ENCODE assay signal across 7 mouse cellular contexts in genomic region chr3:37758611-37759322, GRCm38 (mm10). TPM values are rescaled to one million over a fixed set of nuclear protein-coding genes. Genes with fewer than 3 reads are reported as not detected.
A peak's percentile ranks its signal among the peaks of the same experiment; 100 is the strongest.
DNase-seq lines count a peak whose midpoint lies in the region; ATAC-seq and TF ChIP-seq lines count a peak whose summit lies in the region.

No protein-coding gene starts in this region.

- peak; percentile 60 for DNase-seq in heart, postnatal 25 days (ENCODE audit: low spot score)
- DNase-seq in liver, embryonic 13.5 days, result no peak
- DNase-seq in right cerebral cortex, adult 18-20 months, result no peak
- DNase-seq in MN1 (ENCODE audit: low spot score), result no peak

- no peak for TF ChIP-seq POLR2A in cortical plate, adult 2 months (IDR thresholded peaks at IDR 0.05; ENCODE audit: extremely low read depth, insufficient read depth, low read length)
- TF ChIP-seq POLR2A in small intestine, adult 2 months (IDR thresholded peaks at IDR 0.05; ENCODE audit: low read depth, low read length), result no peak

- no peaks in the 10 kb centered on the region for H3K36me3 ChIP-seq in E14TG2a.4 (ENCODE audit: insufficient read depth, low read length)
- H3K36me3 ChIP-seq in liver, embryonic 13.5 days, result no peaks in the 10 kb centered on the region
- H3K36me3 ChIP-seq in small intestine, adult 2 months (ENCODE audit: control insufficient read depth, insufficient read depth, low read length), result no peaks in the 10 kb centered on the region

- peaks cover 25% of the 10 kb centered on the region for H3K9me3 ChIP-seq in E14TG2a.4 (ENCODE audit: low read length)
- H3K9me3 ChIP-seq in liver, embryonic 13.5 days (replicated peaks), result no peaks in the 10 kb centered on the region

- 18% methylated on average over 9 of the region's 9 CpGs for WGBS in liver, embryonic 13.5 days (ENCODE audit: insufficient replicate concordance)
- 16% methylated on average over 9 of the region's 9 CpGs for WGBS in small intestine, adult 2 months

- peaks cover 18% of the 10 kb centered on the region for H3K27me3 ChIP-seq in E14TG2a.4 (ENCODE audit: insufficient read depth, low read length)
- H3K27me3 ChIP-seq in liver, embryonic 13.5 days, result no peaks in the 10 kb centered on the region
- no peaks in the 10 kb centered on the region for H3K27me3 ChIP-seq in small intestine, adult 2 months (ENCODE audit: control insufficient read depth, insufficient read depth, low read length)

- intact Hi-C loops in heart, postnatal 25 days (cut with DNase I), result loop anchor here (1.0 to 5.0 kb wide), 3 partner anchors 11 to 171 kb away; no protein-coding TSS in a partner anchor

- no peak for TF ChIP-seq CTCF in E14TG2a.4 (conservative IDR thresholded peaks at IDR 0.05; ENCODE audit: low read length)
- no peak for TF ChIP-seq CTCF in cortical plate, adult 2 months (IDR thresholded peaks at IDR 0.05; ENCODE audit: extremely low read depth, insufficient read depth, low read length)
- no peak for TF ChIP-seq CTCF in small intestine, adult 2 months (IDR thresholded peaks at IDR 0.05; ENCODE audit: extremely low read depth, insufficient read length, insufficient replicate concordance, low read depth, low read length)

- no peak overlapping the region for H3K9ac ChIP-seq in liver, embryonic 13.5 days

- peaks cover 53% of the 10 kb centered on the region for H3K4me1 ChIP-seq in E14TG2a.4 (replicated peaks; ENCODE audit: low read depth, low read length)
- no peaks in the 10 kb centered on the region for H3K4me1 ChIP-seq in cortical plate, adult 2 months (ENCODE audit: control insufficient read depth, insufficient read depth, low read length)
- peaks cover 66% of the 10 kb centered on the region for H3K4me1 ChIP-seq in liver, embryonic 13.5 days (replicated peaks)
- peaks cover 16% of the 10 kb centered on the region for H3K4me1 ChIP-seq in small intestine, adult 2 months (ENCODE audit: control insufficient read depth, insufficient read depth, insufficient read length, low read length)

- peak overlapping the region; percentile 7; the same call in 1 of the 2 replicates for H3K4me3 ChIP-seq in E14TG2a.4 (replicated peaks; ENCODE audit: low read length)
- no peak overlapping the region for H3K4me3 ChIP-seq in cortical plate, adult 2 months (ENCODE audit: insufficient read depth, low read length)
- 0 out of 2 replicates have a peak overlapping the region, but pooled peaks have one; percentile 9 for H3K4me3 ChIP-seq in liver, embryonic 13.5 days (replicated peaks)
- H3K4me3 ChIP-seq in small intestine, adult 2 months (ENCODE audit: low read depth, low read length), result no peak overlapping the region

- peak overlapping the region; percentile 58; the same call in 1 of the 2 replicates for H3K27ac ChIP-seq in cortical plate, adult 2 months (ENCODE audit: insufficient read depth, low read length)
- H3K27ac ChIP-seq in liver, embryonic 13.5 days, result peak overlapping the region; percentile 41; the same call in 1 of the 2 replicates
- H3K27ac ChIP-seq in small intestine, adult 2 months (ENCODE audit: insufficient read depth, low read depth, low read length), result peak overlapping the region; percentile 50

- ATAC-seq in liver, embryonic 13.5 days (ENCODE audit: low read depth), result no peak

- H3K4me2 ChIP-seq in liver, embryonic 13.5 days, result peak overlapping the region; percentile 48

RNA-seq across cellular contexts. Expression of gene Gm5148, which starts 34.5 kb away (rescaled TPM):
- polyA plus RNA-seq in cortical plate, adult 2 months (2012; rRNA removed), result 13.9 and 14.3 TPM in 2 replicates
- total RNA-seq in heart, postnatal 25 days (2021), result not detected
- polyA plus RNA-seq in liver, embryonic 13.5 days (2015; fragmentation: Nextera tagmentation; extraction: Ambion mirVana), result 2.6 and 2.7 TPM in 2 replicates
- polyA plus RNA-seq in small intestine, adult 2 months (2012; rRNA removed), result 0.86 and 1.7 TPM in 2 replicates

Comparison
In these comparisons a context has a peak if more than half of its experiments do, and no peak if none do; other contexts are left out.
1. H3K4me3 ChIP-seq: peak in E14TG2a.4 (single experiment) and liver, embryonic 13.5 days (single experiment); none in cortical plate, adult 2 months (single experiment) and small intestine, adult 2 months (single experiment).
2. Peak in every context shown above with its lines, with median percentiles within 50 percentile points of each other: H3K27ac ChIP-seq.